Mouse (Mus musculus) frontal cortex, adult 2 months (tissue): ENCODE data around the gene Blzf1. TPM values are rescaled to one million over a fixed set of nuclear protein-coding genes. Genes with fewer than 3 reads are reported as not detected.

Experiments
- DNase-seq, 2 experiments: peaks; one replicate each; pipeline ENCODE4 v3.0.0; 2022; ENCODE audit warnings: low spot score in 1 of 2; ENCODE audit errors: extremely low spot score in 1 of 2
- polyA plus RNA-seq: library from polyadenylated mRNA; depleted of rRNA; stranded (reverse); fragments of >200 nt; gene quantifications from 2 replicates; pipeline ENCODE4 v1.2.3, GENCODE M21; 2012

Gene Blzf1
- polyA plus RNA-seq, 1 experiment = 22.8 TPM

DNA sequence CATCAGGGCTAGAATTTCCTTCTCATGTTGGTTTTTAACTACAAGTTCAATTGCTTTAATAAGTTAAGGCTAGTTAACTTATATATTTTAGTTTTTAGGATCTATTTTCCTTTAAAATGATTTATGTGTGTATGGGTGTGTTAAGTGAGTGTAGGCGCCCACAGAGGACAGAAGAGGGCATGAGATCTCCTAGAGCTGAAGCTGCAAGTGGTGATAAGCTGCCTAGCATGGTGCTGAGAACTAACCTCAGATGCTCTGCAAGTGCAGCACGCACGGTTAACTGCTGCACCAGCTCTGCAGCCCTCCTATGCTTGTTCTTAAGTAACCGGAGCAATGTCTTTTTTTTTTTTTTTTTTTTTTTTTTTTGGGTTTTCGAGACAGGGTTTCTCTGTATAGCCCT, 10.8 kb downstream of the Blzf1 start:
- DNase-seq = no peak

GRCm38 (mm10) chr1:164294071-164294470, 13.2 kb downstream of the Blzf1 start:
- DNase-seq = no peak

GRCm38 (mm10) chr1:164292040-164292439, 15.2 kb downstream of the Blzf1 start:
- no peak for DNase-seq

DNA sequence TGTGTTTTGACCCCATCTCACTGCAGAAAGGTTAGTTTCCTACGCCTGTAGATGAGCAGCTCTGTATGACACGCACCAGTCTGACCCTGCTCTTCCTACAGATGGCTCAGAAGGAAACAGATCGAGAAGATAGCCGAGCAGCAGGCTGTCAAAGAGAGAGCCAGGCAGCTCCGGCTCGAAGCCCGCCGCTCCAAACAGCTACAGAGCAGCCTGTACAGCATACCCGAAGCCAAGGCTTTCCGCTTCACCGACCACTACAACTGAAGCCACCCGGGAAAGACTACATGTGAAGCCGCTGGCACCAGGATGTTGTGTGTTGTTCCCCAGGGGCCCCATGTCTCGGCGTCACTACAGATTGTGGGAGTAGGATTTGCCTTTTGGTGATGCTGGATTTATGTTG, 19.9 kb downstream of the Blzf1 start:
- DNase-seq = no peak

DNA sequence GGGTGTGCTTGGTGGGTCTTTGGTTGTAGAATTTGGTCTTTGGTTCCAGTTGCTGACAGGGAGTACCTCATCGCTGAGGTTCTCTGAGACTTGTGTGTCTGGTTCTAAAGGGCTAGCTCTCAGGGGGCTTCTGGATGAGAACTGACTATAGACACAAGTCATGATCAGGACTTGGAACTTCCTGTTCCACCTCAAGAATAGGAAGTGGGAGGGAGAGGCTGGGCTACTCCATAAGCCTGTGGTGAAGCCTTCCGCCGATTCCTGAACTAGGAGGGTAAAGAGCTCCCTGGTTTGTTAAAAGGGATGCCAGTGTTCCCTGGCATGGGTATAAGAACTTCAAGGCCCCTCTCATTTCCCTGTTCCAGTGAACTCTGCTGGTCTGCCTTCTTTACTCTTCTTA, 23.3 kb downstream of the Blzf1 start:
- no peak for DNase-seq

DNA sequence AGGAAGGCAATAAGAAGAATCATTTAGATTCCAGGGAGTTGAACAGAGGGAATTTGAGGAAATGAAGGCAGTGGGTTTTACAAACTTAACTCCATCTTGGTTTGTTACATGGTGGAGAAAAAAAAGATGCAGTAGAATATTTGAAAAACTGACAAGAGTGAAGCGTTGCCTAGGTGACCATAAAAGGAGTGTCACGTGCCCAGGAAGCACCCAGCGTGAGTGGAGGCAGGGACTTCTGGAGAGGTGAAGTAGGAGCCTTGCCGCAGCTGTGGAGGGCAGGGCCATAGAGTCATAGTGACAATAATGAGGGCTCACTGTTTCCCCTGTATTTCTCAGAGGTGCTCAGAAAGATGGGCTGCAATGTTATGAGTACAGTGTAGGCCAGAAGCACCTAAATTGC, 28.0 kb downstream of the Blzf1 start:
- DNase-seq = no peak

GRCm38 (mm10) chr1:164276552-164276951, 30.7 kb downstream of the Blzf1 start:
- DNase-seq = no peak

DNA sequence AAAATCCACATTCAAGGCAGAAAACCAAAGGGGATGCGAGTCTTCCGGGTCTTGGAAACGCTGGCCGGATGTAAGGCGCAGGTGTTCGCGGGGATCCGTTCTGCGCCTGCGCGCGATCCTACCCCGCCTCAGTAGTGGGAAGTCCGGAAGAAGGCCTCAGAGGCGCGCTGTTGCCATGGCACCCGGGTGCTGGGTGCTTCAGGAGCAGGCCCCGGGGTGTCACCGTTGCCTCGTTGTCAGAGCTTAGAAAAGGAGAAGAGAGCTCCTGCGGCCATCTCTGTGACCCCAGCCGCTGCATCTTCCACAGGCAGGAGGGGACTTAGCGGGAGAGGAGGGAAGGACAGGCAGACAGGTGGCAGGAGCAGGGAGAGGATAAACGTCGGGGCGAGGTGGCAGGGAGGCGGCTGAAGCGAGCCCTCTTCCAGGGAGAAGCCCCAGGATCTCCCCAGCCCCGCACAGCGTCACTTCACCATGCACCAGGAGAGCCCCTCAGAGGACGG, 31.8 kb downstream of the Blzf1 start, which contains the start of gene Ccdc181:
Gene Ccdc181 (plus strand): TSS at position 131 of the 500 bp plus-strand sequence.
- peak; percentile 93 to 96 for DNase-seq

DNA sequence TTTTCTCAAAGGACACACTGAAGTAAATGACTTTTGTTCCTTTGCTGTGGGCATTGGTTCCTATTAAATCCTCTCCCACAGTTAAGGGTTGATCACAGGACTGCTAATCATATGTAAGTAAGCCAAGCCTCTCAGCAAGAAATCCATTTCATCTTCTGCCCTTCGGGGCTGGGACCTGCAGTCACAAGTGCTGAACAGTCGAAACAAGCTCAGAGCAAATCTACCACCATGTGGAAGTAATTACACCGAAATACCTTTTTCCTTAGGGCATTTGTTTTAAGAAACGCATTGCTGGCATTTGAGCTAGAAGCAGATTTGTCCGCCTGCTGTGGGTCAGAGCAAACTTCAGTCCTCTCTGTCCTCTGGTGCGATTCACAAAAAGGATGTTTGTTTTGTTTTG, 33.6 kb downstream of the Blzf1 start:
- DNase-seq = no peak

GRCm38 (mm10) chr1:164270941-164271340, 36.3 kb downstream of the Blzf1 start:
- no peak for DNase-seq

- peak in 1 of 2 experiments; percentile 48 for DNase-seq
Observed at GRCm38 (mm10) chr1:164261553-164261952, 45.7 kb downstream of the Blzf1 start.

- DNase-seq = no peak
Observed at GRCm38 (mm10) chr1:164260171-164261028, 46.9 kb downstream of the Blzf1 start.

GRCm38 (mm10) chr1:164254836-164255235, 52.5 kb downstream of the Blzf1 start:
- no peak for DNase-seq

DNA sequence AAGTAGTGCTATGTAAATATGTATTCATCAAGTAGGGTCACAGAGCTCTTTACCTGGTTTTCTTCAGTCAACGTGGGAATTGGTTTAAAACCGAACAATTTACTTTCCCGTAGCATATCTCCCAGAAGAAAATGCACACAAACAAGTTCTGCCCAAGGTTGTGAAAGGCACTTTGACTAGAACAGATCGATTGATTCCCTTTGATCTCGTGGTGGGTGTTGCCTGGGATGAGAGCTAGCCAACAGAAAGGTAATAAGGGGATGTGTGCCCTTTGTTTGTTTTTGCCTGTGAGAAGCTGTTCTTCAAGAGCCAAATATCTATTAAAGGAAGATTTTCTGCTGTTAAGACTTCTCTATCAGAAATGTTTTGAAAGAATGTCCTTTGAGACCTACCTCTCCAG, 54.7 kb downstream of the Blzf1 start:
- no peak for DNase-seq

GRCm38 (mm10) chr1:164251438-164251837, 55.9 kb downstream of the Blzf1 start:
- DNase-seq = no peak

DNA sequence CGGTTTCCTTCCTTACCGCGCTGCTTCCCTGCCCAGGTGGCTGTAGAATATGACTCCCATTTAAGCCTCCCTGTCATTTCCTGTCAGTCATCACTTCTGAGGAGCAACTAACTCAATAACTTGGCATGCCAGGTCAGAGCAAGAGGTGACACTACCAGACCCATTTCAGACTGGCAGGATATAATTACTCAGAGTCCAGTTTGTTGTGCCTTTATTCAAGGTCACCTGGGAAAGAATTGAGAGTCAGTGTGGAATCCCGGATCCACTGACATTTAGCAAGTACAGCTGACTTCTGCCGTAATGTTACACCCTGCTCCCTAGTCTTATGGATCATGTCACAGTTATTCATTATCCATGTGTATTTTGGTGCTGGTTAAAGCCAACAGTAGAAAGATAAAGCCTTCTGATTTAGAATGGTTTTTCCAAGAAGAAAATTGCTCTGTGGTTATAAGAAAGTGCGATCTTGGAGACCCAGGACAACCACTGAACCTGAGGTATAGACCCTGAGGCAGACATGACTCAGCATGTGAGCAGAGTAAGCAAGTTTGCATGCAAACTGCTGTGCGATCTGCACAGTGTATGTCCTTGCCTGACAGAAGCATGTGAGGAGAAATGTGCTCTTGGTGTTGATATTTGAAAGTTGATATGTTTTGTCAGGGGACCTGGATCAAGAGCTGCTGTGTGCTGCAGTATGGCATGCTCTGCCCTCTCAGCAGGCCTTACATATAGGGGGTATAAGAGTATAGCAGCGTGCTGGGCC, 56.7 kb downstream of the Blzf1 start:
- peak in 1 of 2 experiments; percentile 16 for DNase-seq

DNA sequence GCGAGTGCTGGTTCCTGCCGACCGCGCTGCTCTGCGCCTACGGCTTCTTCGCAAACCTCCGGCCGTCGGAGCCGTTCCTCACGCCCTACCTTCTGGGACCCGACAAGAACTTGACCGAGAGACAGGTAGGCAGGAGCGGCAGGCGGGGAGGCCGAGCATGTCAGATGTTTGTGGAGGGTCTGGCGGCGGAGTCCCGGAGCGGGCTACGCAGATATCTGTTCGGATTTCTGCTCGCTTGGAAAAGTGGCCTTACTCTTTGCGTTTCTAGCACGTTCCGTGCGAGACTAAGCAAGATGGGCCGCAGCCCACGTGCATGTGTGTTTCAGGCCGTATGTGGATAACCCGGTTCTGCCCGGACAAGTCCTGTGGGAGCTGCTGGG, 58.0 kb downstream of the Blzf1 start:
- DNase-seq = peak in 1 of 2 experiments; percentile 34

DNA sequence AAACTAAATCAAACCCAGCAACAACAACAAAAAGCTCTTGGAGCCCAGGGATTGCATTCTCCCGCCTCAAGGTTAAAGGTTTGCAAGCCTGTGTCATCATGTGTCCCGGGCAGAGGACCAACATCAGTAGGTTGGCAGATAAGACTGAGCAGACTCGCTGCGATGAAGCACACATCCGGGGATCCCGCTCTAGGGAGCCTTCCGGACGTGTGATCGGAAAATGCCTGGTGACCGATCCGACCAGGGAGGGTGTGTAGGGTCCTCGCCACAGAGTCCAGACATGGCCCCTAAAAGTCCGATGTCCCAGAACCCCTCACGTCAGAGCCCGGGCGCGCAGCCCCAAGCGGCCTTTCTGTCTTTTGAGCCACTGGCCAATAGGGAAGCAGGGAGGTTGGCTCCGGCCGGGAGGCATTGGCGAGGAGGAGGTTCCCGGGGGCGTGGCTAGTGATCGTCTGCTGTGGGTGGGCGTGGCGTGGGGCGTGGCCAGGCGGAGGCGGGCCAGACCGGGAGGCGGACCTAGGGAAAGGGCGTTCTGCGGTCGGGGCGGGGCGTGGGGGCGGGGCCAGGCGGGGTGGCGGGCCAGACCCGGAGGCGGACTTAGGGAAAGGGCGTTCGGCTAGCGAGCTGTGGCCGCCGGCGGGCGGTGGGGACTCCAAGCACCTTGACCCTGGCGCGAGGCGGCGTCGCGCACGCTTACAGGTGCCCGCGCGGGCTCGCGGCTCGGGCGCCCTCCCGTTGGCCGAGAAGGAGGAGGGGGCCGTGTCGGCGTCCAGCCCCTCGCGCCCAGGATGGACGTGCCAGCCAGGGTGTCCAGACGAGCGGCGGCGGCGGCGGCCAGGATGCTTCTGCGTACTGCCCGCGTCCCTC, 58.6 kb downstream of the Blzf1 start, which contains the start of gene Slc19a2:
Gene Slc19a2 (plus strand): TSS at position 582 of the 867 bp plus-strand sequence.
- DNase-seq = peak; percentile 94 to 98

DNA sequence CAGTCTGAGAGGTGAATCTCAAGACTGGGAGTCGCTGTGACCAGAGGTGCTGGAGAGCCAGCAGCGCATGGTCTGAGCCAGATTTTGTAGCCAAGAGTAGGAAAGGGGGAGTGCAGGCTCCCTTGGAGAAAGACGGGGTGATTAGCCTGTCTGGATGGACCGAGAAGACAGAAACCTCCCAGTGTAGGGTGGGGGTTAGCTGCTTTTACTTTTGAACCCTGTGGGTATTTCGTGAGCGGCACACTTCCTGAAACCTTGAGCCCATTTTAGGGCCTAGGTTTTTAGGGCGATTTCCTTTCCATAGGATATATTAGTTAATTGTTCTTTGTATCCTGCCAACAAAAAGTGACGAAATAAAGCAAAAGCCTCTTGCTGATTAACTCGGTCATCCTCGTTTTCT, 59.3 kb downstream of the Blzf1 start:
- peak in 1 of 2 experiments; percentile 12 for DNase-seq

DNA sequence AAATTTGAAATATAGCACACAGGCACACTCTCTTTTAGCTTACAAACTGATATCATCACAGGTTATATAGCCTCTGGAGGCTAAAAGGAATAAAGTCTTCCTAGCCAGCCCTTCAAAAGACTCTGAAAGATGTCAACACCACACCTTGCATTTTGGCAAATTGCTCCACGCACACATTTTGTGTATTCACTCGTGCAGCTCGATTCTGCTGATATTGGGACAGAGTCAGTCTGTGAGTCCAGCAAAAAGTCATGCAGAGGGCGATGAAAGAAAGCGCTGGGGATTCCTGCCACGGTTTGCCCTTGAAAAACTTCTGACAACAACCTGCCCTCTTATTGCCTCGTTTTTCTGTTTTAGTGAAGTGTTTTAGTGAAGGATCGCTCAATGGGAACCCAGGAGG, 59.8 kb downstream of the Blzf1 start:
- DNase-seq = no peak
